7 mouse cellular contexts compared by ENCODE assay signal in genomic region chr15:5144021-5144778, GRCm38 (mm10). TPM values are rescaled to one million over a fixed set of nuclear protein-coding genes. Genes with fewer than 3 reads are reported as not detected.
DNase-seq lines count a peak whose midpoint lies in the region; ATAC-seq and TF ChIP-seq lines count a peak whose summit lies in the region.

No protein-coding gene starts in this region.

- 2% methylated on average over 50 of the region's 61 CpGs for WGBS in forebrain, embryonic 11.5 days
- 2% methylated on average over 61 of the region's 61 CpGs for WGBS in hindbrain, embryonic 10.5 days

- no peak for TF ChIP-seq CTCF in bone marrow macrophage, adult 2 months (IDR thresholded peaks at IDR 0.05; ENCODE audit: low read depth, low read length)
- TF ChIP-seq CTCF in left cerebral cortex, adult 2 months (IDR thresholded peaks at IDR 0.05), result peak; percentile 24

- H3K4me2 ChIP-seq in forebrain, embryonic 11.5 days (ENCODE audit: low read depth, low read length, severe bottlenecking), result peak overlapping the region; percentile 70

- no peak for TF ChIP-seq POLR2A in bone marrow macrophage, adult 2 months (IDR thresholded peaks at IDR 0.05; ENCODE audit: borderline replicate concordance, low read depth, low read length)

- peak overlapping the region; percentile 79 for H3K27ac ChIP-seq in ES-E14 (ENCODE audit: insufficient read depth, low read depth, low read length, poor library complexity, severe bottlenecking)
- peak overlapping the region; percentile 53 for H3K27ac ChIP-seq in bone marrow macrophage, adult 2 months (ENCODE audit: insufficient read depth, low read depth, low read length)
- peak overlapping the region; percentile 85 for H3K27ac ChIP-seq in forebrain, embryonic 11.5 days (ENCODE audit: low read depth, low read length)
- peak overlapping the region; percentile 95 for H3K27ac ChIP-seq in hindbrain, embryonic 10.5 days
- H3K27ac ChIP-seq in left cerebral cortex, adult 2 months, result peak overlapping the region; percentile 94

- peak overlapping the region; percentile 98 for H3K9ac ChIP-seq in ES-E14 (ENCODE audit: insufficient read depth, low read depth, low read length, poor library complexity, severe bottlenecking)
- H3K9ac ChIP-seq in forebrain, embryonic 11.5 days (ENCODE audit: low read length), result peak overlapping the region; percentile 85

- H3K4me3 ChIP-seq in ES-E14 (ENCODE audit: insufficient read depth in 1 of 2, low read depth in 1 of 2, low read length in 2 of 2, poor library complexity in 1 of 2, severe bottlenecking in 1 of 2), result peak overlapping the region; percentile 89 to 96
- H3K4me3 ChIP-seq in bone marrow macrophage, adult 2 months (ENCODE audit: insufficient read depth, low read length), result peak overlapping the region; percentile 95
- H3K4me3 ChIP-seq in forebrain, embryonic 11.5 days (ENCODE audit: low read depth, low read length), result peak overlapping the region; percentile 60
- H3K4me3 ChIP-seq in hindbrain, embryonic 10.5 days, result peak overlapping the region; percentile 84
- peak overlapping the region; percentile 96 for H3K4me3 ChIP-seq in left cerebral cortex, adult 2 months

- intact Hi-C loops in left cerebral cortex, adult 2 months (cut with DNase I), result no loop called here

- ATAC-seq in forebrain, embryonic 11.5 days (replicated peaks; ENCODE audit: low FRiP score), result peak; percentile 93

- H3K9me3 ChIP-seq in ES-E14 (ENCODE audit: control insufficient read depth, insufficient read depth, low read depth, low read length), result no peaks in the 10 kb centered on the region
- H3K9me3 ChIP-seq in forebrain, embryonic 11.5 days (ENCODE audit: control insufficient read depth, low read length), result no peaks in the 10 kb centered on the region
- H3K9me3 ChIP-seq in hindbrain, embryonic 10.5 days, result no peaks in the 10 kb centered on the region

- no peak for DNase-seq in ES-E14 (ENCODE audit: low read depth, low spot score)
- peak; percentile 90 for DNase-seq in forebrain, embryonic 11.5 days (ENCODE audit: low spot score)
- DNase-seq in hindbrain, embryonic 10.5 days (ENCODE audit: low spot score), result peak; percentile 83
- peak; percentile 70 to 75 for DNase-seq in left cerebral cortex, adult 2 months (ENCODE audit: extremely low spot score in 1 of 2, low spot score in 2 of 2)
- DNase-seq in lung, postnatal 4 days, result peak; percentile 81 to 82
- peak; percentile 45 to 48 for DNase-seq in right cerebral cortex, postnatal 36 days (ENCODE audit: low spot score in 2 of 2)

- in situ Hi-C loops in ES-E14 (cut with MboI; ENCODE audit: low sequenced_read_pairs in 2 of 2, unreplicated experiment in 2 of 2), result no loop called here

- no peaks in the 10 kb centered on the region for H3K36me3 ChIP-seq in ES-E14 (ENCODE audit: control insufficient read depth, insufficient read depth, low read length, poor library complexity, severe bottlenecking)
- H3K36me3 ChIP-seq in forebrain, embryonic 11.5 days (ENCODE audit: control insufficient read depth, insufficient read depth, low read length), result no peaks in the 10 kb centered on the region
- no peaks in the 10 kb centered on the region for H3K36me3 ChIP-seq in hindbrain, embryonic 10.5 days

- H3K27me3 ChIP-seq in forebrain, embryonic 11.5 days (ENCODE audit: control insufficient read depth, insufficient read depth, low read length), result no peaks in the 10 kb centered on the region
- no peaks in the 10 kb centered on the region for H3K27me3 ChIP-seq in hindbrain, embryonic 10.5 days (ENCODE audit: insufficient read depth, poor library complexity, severe bottlenecking)

- peaks cover 0 to 3% of the 10 kb centered on the region in 2 experiments; a peak in 1 of 4 replicates for H3K4me1 ChIP-seq in ES-E14 (ENCODE audit: control insufficient read depth in 2 of 2, insufficient read depth in 2 of 2, low read length in 2 of 2, poor library complexity in 1 of 2)
- H3K4me1 ChIP-seq in bone marrow macrophage, adult 2 months (ENCODE audit: control insufficient read depth, insufficient read depth, low read length), result peaks cover 16% of the 10 kb centered on the region
- H3K4me1 ChIP-seq in forebrain, embryonic 11.5 days (replicated peaks; ENCODE audit: control insufficient read depth, insufficient read depth, low read length), result no peaks in the 10 kb centered on the region; the same call in 1 of the 2 replicates
- H3K4me1 ChIP-seq in hindbrain, embryonic 10.5 days (replicated peaks), result peaks cover 18% of the 10 kb centered on the region

TF ChIP-seq in ES-E14, 5 proteins besides CTCF, POLR2A, EP300 and RAD21:
- TF ChIP-seq HCFC1 (IDR thresholded peaks at IDR 0.05; ENCODE audit: borderline replicate concordance, insufficient read depth, low read length), result no peak
- no peak for TF ChIP-seq CHD2 (IDR thresholded peaks at IDR 0.05; ENCODE audit: low read depth, low read length)

RNA-seq across cellular contexts. Expression of gene Prkaa1, which starts 0.5 kb away (rescaled TPM):
- 9.7 and 12.9 TPM in 2 replicates for total RNA-seq in ES-E14 (2012; rRNA removed)
- polyA plus RNA-seq in bone marrow macrophage, adult 2 months (2012; ENCODE audit: insufficient read depth, insufficient read length, missing spikeins), result 29.3 and 31.6 TPM in 2 replicates
- 15.7 and 16.3 TPM in 2 replicates for polyA plus RNA-seq in forebrain, embryonic 11.5 days (2014; fragmentation: Nextera tagmentation; extraction: Ambion mirVana)
- 14.2 and 15.2 TPM in 2 replicates for polyA plus RNA-seq in hindbrain, embryonic 10.5 days (2016; fragmentation: Nextera tagmentation; extraction: Ambion mirVana)
- 10 to 100 TPM; 20.1 to 21.7 TPM for total RNA-seq in left cerebral cortex, adult 2 months (2021)

RNA-seq across cellular contexts. Expression of gene Rpl37, which starts 27.8 kb away (rescaled TPM):
- total RNA-seq in ES-E14 (2012; rRNA removed), result 1,373 and 1,829 TPM in 2 replicates
- 766 and 857 TPM in 2 replicates for polyA plus RNA-seq in bone marrow macrophage, adult 2 months (2012; ENCODE audit: insufficient read depth, insufficient read length, missing spikeins)
- polyA plus RNA-seq in forebrain, embryonic 11.5 days (2014; fragmentation: Nextera tagmentation; extraction: Ambion mirVana), result 418 and 471 TPM in 2 replicates
- polyA plus RNA-seq in hindbrain, embryonic 10.5 days (2016; fragmentation: Nextera tagmentation; extraction: Ambion mirVana), result 417 and 434 TPM in 2 replicates
- 100 to 1,000 TPM; 252 to 283 TPM for total RNA-seq in left cerebral cortex, adult 2 months (2021)

RNA-seq across cellular contexts. Expression of gene Card6, which starts 35.9 kb away (rescaled TPM):
- total RNA-seq in ES-E14 (2012; rRNA removed), result 0.18 and 0.37 TPM in 2 replicates
- polyA plus RNA-seq in bone marrow macrophage, adult 2 months (2012; ENCODE audit: insufficient read depth, insufficient read length, missing spikeins), result 6.9 and 8.0 TPM in 2 replicates
- polyA plus RNA-seq in forebrain, embryonic 11.5 days (2014; fragmentation: Nextera tagmentation; extraction: Ambion mirVana), result 0.97 and 1.6 TPM in 2 replicates
- polyA plus RNA-seq in hindbrain, embryonic 10.5 days (2016; fragmentation: Nextera tagmentation; extraction: Ambion mirVana), result 0.63 and 0.89 TPM in 2 replicates
- 1 to 10 TPM; 2.2 to 2.7 TPM for total RNA-seq in left cerebral cortex, adult 2 months (2021)

RNA-seq across cellular contexts. Expression of gene Ttc33, which starts 41.1 kb away (rescaled TPM):
- 24.2 and 25.2 TPM in 2 replicates for total RNA-seq in ES-E14 (2012; rRNA removed)
- 40.7 and 44.6 TPM in 2 replicates for polyA plus RNA-seq in bone marrow macrophage, adult 2 months (2012; ENCODE audit: insufficient read depth, insufficient read length, missing spikeins)
- polyA plus RNA-seq in forebrain, embryonic 11.5 days (2014; fragmentation: Nextera tagmentation; extraction: Ambion mirVana), result 34.0 and 37.9 TPM in 2 replicates
- 36.7 and 37.8 TPM in 2 replicates for polyA plus RNA-seq in hindbrain, embryonic 10.5 days (2016; fragmentation: Nextera tagmentation; extraction: Ambion mirVana)
- total RNA-seq in left cerebral cortex, adult 2 months (2021), result 10 to 100 TPM; 90.7 to 95.1 TPM
